Mouse (Mus musculus) ovary, postnatal 36 days (tissue): ENCODE results near the gene Sox6.

Experiments used
- DNase-seq: peaks from one replicate; pipeline ENCODE4 v3.0.0; 2022; ENCODE audit warnings: low spot score, mixed read lengths

Sox6 gene

DNA sequence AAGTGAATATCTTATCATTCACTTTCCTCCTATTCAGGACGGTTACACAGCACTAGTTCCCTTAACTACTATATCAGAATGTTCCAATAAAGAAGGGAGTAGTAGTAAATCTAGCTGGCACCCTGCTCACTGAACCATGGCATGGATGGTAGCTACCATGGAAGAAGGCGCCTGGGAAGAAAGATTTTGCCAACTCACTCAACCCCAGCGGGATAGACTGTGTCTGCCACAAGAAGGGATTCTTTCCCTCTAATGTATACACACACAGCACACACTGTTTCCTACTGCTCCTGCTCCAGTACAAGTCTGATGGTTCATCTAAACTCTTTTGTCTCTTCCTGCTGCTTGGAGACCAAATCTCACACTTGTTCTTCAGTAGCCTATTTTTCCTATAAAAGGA, 147.1 kb downstream of the Sox6 start:
- DNase-seq: no peak

- peak; percentile 6 for DNase-seq
Measured at GRCm38 (mm10) chr7:115889926-115890325, 148.7 kb downstream of the Sox6 start.

- DNase-seq: no peak
Measured at GRCm38 (mm10) chr7:115888561-115888960, 150.0 kb downstream of the Sox6 start.

- no peak for DNase-seq
Measured at GRCm38 (mm10) chr7:115888120-115888519, 150.5 kb downstream of the Sox6 start.

DNA sequence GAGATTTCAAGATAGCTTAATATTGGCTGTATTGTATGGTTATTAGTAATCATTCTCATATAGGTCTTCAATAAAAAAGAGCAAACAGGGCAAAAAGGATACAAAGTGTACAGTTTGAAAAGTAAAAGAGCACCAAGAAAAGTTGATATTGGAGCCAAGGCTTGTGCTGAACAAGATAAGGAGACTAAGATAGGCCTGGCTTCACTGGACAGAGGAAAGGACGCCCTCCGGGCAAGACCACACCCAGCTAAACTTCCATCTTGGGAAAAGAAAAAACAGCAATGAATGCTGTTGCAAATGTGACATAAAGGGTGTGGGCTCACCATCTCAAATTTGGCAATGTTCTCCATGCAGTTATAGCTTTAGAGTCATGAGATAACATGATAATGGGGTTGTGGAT, 165.7 kb downstream of the Sox6 start:
- DNase-seq: no peak

GRCm38 (mm10) chr7:115868504-115868903, 170.1 kb downstream of the Sox6 start:
- DNase-seq: no peak

DNA sequence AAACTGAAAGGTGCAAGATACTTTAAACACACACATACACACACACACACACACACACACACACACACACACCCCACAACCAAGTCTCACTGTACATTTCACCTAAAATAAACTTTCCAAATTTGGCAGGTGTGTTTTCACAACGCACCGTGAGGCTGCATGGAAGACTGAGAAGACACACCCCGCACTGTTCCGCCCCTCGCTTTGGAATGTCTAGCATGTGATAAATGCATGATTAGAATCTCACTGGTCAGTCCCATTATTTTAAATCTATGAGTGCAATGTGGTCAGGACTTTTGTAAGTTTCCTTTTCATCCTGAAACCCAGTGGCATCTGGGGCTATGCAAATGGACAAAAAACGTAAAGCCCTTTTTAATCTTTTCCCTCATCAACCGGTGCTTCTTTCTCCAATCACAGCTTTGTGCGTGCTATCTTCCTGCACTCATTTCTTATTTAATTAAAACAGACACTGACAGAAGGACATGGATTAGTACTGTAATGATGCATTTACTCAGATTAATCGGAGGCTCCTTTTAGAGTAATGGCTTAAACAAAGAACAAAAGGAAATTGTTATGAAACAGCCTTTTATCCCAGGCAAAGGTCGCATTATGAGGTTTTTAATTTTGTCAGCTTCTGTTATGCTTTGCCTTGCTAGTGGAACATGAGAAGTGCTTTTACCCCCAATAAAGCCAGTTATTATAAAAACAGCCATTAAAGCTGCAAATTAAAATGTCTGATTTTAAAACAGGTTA, 170.9 kb downstream of the Sox6 start:
- DNase-seq: no peak

DNA sequence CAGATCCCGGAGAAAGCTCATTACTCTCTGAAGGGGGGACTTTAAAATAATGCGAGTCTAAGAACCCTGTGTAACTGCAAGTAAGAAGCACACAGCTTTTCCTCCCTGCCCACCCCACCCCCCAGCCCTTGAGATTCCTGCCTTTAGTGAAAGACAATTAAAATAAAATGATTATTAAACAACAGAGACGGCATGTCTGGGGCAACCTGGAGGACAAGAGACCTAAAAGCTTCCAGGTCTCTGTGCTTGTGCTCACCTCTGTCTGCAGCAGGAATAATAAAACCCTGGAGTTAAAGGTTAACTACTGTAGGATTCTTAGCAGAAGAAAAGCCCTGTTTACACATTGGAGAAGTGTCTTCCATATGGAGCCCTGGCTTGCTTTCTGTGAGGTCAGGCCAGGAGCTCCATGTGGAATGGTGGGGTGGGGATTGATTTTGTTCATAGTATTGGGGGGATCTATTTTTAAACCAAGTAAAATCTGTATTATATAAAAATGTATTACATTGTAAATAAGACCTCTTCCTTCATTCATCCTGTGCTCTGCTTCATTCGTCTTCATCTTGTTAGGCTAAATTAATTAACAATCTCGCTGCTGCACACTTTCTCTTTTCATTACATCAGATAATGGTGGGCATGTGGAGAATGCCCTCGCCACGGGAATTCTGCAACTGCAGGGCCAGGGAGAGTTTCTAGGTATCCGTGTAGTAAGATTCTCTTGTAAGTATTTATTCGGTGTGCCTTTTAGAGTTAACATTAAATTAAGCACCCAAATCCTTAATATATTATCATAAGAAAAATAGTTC, 171.7 kb downstream of the Sox6 start:
- no peak for DNase-seq

DNA sequence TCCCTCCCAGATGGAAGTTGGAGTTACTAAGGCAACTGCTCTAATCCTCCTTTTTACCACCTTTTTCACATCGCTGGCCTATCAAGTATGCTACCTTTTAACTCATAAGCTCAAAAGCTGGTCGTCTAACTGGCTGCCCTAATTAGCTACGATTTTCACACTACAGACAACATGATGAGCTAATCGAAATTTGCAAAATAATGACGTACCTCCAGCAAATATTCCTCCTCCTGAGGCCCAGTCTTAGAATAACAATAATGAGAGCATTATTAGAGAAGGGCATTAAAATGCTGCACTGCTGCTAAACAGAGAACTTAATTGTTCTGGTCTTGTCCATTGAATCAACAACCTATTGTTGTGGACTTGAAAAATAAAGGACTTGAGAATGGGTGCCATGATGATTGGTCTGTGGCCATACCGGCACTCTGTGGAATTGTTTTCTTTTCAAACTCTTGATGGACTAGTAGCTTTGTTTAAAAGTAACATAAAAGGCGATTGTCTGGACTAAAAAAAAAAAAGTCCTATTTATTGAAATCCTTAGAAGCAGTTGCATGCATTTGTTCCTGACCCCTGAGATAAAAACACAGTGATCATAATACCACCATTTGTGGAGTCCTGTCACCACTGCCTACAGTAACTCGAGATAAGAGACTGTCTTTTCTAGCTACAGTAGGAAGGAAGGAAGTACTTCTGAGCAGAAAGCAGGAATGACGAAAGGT, 172.5 kb downstream of the Sox6 start:
- DNase-seq: no peak

GRCm38 (mm10) chr7:115865231-115865630, 173.4 kb downstream of the Sox6 start:
- DNase-seq: no peak

GRCm38 (mm10) chr7:115864411-115864810, 174.2 kb downstream of the Sox6 start:
- DNase-seq: no peak

- DNase-seq: no peak
Measured at GRCm38 (mm10) chr7:115859691-115860401, 178.8 kb downstream of the Sox6 start.

- DNase-seq: no peak
Measured at GRCm38 (mm10) chr7:115851131-115851530, 187.5 kb downstream of the Sox6 start.

GRCm38 (mm10) chr7:115845791-115846366, 192.7 kb downstream of the Sox6 start:
- no peak for DNase-seq

- DNase-seq: no peak
Measured at GRCm38 (mm10) chr7:115844910-115845309, 193.7 kb downstream of the Sox6 start.

DNA sequence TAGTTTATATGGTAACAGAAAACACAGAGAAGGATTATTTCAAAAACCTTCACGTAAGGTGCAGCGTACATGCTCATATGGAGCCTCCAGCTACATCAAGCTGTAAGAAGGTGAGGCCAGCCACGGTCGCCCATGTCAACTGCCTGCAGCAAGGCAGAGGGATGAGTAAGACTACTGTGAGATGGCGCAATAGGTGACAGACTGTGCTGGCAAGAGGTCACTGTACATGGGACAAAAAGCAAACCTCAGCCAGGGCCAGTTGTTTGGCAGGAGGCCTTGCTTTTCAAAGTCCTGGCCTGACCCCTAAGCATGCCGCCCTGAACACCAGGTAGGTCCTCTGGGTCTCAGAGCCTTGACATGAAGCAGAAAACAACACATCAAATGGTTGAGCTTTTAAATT, 194.2 kb downstream of the Sox6 start:
- peak; percentile 9 for DNase-seq

GRCm38 (mm10) chr7:115842251-115842650, 196.3 kb downstream of the Sox6 start:
- no peak for DNase-seq

- DNase-seq: no peak
Measured at GRCm38 (mm10) chr7:115840613-115841012, 198.0 kb downstream of the Sox6 start.

DNA sequence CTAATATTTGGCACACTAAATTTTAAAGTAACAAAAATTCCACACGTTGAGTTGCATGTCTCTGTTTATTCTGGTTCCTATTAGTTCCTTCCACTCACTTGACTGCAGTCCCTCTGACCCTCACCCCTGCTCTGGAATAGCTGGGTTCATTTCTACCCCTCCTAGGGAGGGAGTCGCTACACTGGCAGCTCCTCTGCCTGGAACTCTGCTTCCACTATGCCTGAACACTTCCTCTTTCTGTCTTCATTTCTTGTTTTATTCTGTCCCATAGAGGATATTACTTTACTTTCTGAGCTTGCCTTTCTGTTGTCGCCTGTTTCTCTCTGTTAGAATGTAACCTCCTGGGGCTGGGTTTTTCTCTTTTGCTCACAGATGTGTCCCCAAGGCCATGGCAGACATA, 203.6 kb downstream of the Sox6 start:
- DNase-seq: no peak

DNA sequence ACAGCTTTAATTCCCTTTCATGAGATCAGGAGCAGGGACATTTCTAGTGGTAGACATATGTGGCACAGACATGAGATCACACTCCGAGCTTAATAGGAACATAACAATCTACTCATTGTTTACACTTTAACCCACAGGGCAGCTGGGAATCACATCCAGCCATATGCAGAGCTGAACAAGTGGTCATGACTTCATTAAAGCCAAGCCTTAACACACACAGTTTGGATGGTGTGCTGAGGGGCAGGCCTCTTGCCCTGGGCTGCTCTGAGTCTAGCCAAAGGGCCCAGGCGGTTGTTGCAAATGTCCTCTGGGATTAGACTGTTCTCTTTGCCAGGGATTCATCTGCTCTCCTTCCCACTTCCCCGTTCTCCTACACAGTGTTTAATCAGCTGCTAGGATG, 204.9 kb downstream of the Sox6 start:
- no peak for DNase-seq

DNA sequence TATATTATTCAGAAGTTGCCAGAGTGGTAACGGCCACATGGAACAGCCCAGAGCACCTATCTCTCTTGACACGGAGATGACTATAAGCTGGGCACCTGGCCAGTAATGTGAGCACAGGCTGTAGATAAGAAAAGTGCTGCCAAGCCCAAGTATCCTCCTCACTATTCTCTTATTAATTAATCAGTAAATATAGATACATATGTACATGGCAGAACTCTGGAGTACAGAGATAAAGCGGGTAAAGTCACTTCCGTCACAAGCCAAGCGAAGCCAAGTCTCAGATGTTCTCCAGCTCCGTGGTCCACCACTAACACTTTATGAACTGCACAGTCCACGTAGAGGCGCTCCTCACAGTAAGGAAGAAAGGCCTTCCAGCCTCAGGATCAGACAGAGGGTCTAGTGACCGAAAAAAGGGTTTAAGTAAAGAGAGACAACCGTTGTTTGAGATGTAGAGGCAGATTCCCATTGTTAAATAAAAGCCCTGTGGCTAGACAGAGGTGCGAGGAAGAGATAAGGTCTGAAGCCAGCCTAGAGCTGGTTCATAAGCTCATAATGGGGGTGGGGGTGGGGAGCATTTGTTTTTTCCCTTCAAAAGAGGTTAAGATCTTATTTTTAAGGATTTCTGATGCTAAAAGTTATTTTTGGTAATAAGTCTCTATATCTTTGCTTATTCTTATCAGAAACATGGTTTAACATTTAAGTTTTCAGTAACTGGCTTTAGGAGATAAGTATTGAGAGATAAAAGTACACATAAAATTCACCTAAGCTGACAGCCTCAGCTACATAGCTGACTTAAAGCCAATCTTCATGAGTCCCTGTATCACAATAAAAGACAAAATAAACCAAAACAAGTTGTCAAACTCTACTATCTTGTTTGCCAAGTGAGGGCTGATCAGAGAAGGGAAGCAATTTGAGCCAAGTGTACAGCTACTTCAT, 207.4 kb downstream of the Sox6 start:
- no peak for DNase-seq
